Mouse (Mus musculus): ENCODE data around the gene Tmem8.
A peak's percentile ranks its signal among the peaks of the same experiment; 100 is the strongest.

The Tmem8 gene

DNA sequence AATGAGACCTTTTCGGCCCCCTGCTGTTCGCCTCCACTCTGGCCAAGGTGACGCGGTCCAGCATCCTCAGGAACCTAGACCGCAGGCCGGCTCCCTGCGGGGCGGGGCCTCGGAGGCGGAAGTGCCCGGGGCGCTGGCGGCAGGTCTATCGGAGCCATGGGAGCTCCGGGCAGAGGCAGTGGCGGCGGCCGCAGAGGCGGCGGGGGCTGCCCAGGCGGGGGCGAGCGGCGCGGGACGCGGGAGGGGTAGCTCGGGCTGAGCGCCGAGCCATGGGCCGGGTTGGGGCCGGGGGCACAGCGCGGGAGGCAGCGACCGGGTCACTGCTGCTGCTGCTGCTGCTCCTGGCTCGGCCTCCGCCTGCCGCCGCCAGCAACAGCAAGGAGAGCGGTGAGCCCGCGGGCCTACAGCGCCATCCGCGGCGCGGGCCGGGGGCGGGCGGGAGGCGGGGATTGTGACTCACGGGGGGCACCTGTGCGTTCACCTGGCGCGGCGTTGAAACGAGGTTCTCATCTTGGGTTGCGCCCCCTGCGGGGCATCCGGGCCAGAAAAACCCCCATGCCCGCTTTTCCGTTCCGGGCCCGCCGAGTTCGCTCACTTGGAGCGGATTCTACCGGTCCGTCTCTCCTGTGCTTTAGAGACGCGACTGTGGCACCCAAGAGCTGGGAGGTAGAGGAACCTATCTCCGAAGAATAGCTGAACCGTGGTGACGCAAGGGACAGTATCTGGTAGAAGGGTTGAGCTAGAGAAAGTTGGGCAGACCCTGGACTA lies at the start of gene Tmem8:
TSS of gene Tmem8 (plus strand) at position 119 of the 768 bp plus-strand sequence.
- peak; percentile 83 to 84 for DNase-seq

GRCm38 (mm10) chr17:26064916-26065315 lies 48.2 kb upstream of the Tmem8 start:
- DNase-seq, result no peak

DNA sequence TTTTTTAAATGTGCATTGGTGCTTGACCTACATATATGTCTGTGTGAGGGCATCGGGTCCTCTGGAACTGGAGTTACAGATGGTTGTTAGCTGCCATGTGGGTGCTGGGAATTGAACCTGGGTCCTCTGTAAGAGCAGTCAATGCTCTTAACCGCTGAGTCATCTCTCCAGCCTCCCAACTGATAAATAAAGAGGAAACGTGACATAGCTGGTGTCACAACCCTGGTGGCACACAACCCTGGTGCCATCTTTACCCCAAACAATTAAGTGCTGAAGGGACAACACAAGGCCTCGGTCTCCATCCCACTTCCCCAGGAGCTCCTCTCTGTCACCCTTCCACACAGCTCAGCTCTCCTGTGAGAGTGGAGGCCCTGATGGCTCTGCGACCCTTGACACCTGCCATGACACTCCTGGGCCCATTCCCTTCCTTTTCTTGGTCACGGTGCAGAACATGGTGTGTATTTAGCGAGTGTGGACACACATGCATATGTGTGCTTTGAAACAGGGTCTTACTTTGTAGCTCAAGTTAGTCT lies 46.5 kb upstream of the Tmem8 start:
- no peak for DNase-seq

GRCm38 (mm10) chr17:26068024-26068830 lies 44.9 kb upstream of the Tmem8 start:
- no peak for DNase-seq

GRCm38 (mm10) chr17:26068831-26069739 lies 44.0 kb upstream of the Tmem8 start, which contains the start of gene Rab11fip3:
Rab11fip3 (minus strand) TSS chr17:26069555.
- peak; percentile 68 to 79 for DNase-seq

GRCm38 (mm10) chr17:26070136-26070535 lies 43.0 kb upstream of the Tmem8 start:
- DNase-seq, result no peak

- no peak for DNase-seq
These were observed 37.9 kb upstream of the Tmem8 start for GRCm38 (mm10) chr17:26075246-26075645.

DNA sequence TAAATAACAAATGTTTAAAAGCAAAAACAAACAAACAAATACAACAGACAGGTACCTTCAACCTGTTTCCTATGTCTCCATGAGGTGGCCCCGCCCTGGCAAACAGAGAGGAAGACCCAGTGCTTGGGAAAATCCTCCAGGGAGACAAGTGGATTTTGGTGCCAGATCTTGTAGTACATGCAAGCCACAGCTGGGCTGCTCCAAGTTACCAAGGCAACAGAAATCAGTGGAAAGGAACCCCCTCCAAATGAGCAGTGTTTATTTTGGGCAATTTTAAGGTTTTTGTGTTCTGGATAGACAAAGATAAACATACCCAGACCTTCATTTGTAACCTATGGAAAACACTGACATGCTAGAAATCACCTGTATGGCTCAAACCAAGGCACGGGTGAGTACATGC lies 34.2 kb upstream of the Tmem8 start:
- no peak for DNase-seq

GRCm38 (mm10) chr17:26080867-26081266 lies 32.2 kb upstream of the Tmem8 start:
- DNase-seq, result no peak

DNA sequence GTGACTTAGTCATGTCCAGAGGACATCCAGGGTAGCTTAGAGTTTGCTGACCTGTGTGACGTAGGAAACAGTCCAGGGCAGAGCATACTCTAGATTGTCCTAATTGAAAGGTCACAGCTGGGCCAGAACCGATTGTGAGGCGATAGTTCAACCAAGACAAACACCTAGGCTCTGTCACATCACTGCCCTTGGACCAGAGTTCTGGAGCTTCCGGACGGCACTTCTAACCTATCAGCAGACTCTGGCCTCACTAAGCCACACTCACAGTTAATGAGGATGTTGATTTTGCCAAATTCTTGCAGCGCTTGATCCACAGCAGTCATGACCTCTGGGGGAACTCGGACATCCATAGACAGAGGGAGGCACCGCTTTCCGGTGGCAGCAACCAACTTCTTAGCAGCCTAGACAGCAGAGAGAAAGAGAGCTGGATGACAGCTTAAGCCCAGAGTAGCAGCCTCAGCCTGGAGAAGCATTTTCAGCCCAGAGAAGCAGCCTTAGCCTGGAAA lies 26.0 kb upstream of the Tmem8 start:
- no peak for DNase-seq

DNA sequence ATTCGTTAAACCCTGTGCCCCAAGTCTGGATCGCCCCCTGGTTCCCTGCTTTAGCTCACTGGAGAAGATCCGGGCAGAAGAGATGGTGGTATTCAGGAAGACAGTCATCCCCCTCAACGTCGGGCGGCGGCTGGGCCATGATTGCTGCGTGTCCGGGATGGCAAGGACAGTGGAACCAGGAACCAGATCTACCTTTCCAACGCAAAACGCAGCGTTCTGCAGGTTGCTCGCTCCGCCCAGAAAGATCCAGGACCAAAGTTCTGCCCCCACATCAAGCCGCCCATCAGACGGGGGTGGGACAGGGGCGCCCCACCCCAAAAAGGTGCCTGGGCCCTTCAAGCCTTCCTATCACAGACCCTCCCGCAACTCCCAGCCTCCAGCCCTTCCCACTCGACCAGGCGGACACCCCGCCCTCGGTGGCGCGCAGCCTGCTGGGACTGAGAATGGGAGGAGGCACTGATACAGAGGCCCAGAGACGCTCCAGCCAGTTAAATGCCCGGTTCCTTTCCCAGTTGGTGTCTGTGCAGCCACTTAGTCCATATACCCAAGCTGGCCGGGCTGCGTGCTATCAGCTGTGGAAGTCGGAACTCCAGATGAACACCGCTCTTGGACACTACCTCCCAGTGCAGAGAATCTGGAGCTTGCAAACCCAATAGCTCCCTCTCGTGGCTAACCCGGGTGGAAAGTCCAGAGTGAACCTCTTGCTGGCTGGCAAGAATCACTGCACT lies 23.0 kb upstream of the Tmem8 start, which contains the start of gene Decr2:
TSS of gene Decr2 (minus strand) at position 433 of the 728 bp plus-strand sequence.
- DNase-seq, result peak; percentile 92 to 95

DNA sequence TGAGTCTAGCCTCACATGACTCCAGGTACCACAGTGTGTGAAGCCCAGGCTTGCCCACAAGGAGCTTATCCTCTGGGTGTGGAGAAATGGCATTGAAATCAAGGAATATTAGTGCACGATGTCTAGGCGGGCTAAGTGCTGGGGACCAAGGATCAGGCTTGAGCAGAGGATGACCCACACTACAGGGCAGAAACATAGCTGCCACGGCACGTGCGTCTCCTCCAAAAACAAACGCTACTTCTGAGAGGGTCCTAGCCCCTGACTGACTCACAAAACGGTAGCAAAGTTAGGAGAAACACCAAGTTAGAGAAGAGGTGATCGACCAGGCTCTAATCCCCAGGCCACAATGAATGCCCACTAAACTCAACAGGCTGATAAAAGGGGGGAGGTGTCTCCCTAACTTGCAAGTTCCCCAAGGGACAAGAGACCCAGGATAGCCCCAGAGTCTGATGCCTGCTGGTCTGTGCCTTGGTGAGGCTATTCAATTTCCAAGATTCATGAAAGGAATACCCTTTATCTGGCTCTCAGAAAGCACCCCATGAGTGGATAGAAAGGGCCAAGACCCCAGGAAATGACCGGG lies 18.5 kb upstream of the Tmem8 start:
- no peak for DNase-seq

GRCm38 (mm10) chr17:26095121-26095740 lies 17.9 kb upstream of the Tmem8 start, which contains the start of gene Nme4:
Nme4 (minus strand) TSS chr17:26095602.
- DNase-seq, result peak in 1 of 2 experiments; percentile 40

GRCm38 (mm10) chr17:26098461-26098860 lies 14.6 kb upstream of the Tmem8 start:
- no peak for DNase-seq

GRCm38 (mm10) chr17:26099316-26099715 lies 13.8 kb upstream of the Tmem8 start:
- peak in 1 of 2 experiments; percentile 21 for DNase-seq

DNA sequence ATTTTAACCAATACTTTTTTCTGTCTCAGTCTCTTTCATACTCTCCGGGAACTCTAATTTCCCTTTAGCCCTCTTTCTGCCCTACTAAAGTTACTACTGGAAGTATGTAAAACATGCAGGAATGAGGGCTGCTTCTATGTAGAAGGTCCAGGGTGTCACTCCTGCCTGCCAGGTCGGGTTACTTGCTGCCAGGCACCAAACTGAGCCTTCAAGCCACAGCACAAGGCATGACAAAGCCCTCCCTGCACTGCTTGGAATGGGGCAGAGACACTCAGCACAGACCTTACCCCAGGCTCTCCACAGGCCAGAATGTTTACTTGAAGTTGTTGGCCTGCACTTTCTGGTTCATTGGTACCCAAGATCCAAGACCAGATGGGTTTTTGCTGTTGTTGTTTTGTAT lies 12.9 kb upstream of the Tmem8 start:
- DNase-seq, result no peak

- peak; percentile 79 to 85 for DNase-seq
These were observed 11.6 kb upstream of the Tmem8 start for GRCm38 (mm10) chr17:26101478-26101877.

GRCm38 (mm10) chr17:26105619-26106018 lies 7.5 kb upstream of the Tmem8 start:
- DNase-seq, result no peak

GRCm38 (mm10) chr17:26110156-26110555 lies 2.9 kb upstream of the Tmem8 start:
- DNase-seq, result no peak

- no peak for DNase-seq
These were observed 2.1 kb upstream of the Tmem8 start for GRCm38 (mm10) chr17:26111024-26111423.

DNA sequence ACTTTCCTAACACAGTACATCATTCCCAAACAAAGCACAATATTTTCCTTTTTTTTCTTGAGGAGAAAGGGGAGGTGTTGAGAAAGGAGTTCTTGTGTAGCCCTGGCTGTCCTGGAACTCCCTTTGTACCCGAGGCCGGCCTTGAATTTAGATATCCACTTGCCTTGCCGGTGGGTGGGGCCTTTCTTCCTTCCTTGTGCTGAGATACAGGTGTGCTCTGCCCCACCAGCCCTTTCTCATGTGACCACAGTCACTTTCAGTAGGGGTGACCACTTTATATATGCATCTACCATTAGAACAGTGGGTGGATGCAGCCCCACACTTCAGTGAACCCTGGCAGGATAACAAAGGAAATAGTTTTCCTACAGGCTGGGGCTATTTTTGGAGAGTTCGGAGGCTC lies 1.4 kb upstream of the Tmem8 start:
- no peak for DNase-seq

Measured in kidney, adult 8-10 months (tissue).